Mouse (Mus musculus) ES-E14 (cell line): Measurements from ENCODE around the gene Fam227b.

ENCODE experiments used
- CHD2 ChIP-seq: IDR thresholded peaks from 2 replicates; pipeline ENCODE4 v1.6.1; 2014; ENCODE audit warnings: mild to moderate bottlenecking, low read depth, low read length, inconsistent platforms
- ZC3H11A ChIP-seq: IDR thresholded peaks from 2 replicates; pipeline ENCODE4 v1.6.1; 2012; ENCODE audit warnings: low read depth, mild to moderate bottlenecking, inconsistent platforms, low read length, borderline replicate concordance

DNA sequence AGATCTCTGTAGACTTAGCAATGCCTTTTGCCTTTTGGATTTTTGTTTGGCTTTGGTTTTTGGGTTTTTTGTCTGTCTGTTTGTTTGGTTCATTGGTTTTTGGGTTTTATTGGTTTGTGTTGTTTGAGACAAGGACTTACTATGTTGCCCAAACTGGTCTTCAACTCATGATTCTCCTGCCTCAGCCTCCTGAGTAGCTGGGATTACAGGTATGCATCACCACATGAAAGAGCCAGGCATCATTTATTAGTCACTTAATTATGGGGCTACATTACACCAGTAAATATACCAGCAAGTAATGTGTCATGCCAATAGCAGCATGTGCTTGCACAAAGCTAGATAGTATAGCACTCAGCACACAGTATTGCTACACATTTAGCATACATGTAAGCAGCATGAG is 4.1 kb downstream of the Fam227b start:
- TF ChIP-seq CHD2 (no peak), ZC3H11A (no peak)
